Mouse (Mus musculus) cerebellum, postnatal 4 days (tissue): ENCODE results near the gene Rspo4.

Experiments
- DNase-seq, 2 experiments: peaks; one replicate each; pipeline ENCODE4 v3.0.0; 2022; ENCODE audit warnings: low spot score in 2 of 2, mixed read lengths in 1 of 2

Rspo4 gene

DNA sequence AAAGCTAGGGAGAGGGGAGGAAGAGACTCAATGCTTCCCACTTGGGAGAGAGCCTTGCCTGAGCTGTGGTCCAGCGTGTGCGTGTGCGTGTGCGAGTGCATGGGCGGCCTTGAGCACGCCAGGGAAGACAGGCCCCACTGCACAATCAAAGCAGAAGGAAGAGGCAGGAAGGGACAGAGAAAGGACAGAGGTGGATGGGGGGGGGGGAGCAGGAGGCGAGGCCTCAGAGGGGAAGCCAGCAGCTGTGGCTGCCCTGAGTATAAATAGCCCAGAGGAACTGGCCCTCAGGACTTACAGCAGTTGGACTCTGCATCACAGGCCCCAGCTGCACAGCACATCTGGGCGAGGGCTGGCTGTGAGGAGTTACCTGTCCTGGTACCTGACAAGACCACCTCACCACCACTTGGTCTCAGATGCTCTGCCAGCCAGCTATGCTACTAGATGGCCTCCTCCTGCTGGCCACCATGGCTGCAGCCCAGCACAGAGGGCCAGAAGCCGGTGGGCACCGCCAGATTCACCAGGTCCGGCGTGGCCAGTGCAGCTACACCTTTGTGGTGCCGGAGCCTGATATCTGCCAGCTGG, 68.3 kb downstream of the Rspo4 start, which contains the start of gene Angpt4:
Gene Angpt4 (plus strand): TSS at position 292 of the 582 bp plus-strand sequence.
- DNase-seq: no peak

DNA sequence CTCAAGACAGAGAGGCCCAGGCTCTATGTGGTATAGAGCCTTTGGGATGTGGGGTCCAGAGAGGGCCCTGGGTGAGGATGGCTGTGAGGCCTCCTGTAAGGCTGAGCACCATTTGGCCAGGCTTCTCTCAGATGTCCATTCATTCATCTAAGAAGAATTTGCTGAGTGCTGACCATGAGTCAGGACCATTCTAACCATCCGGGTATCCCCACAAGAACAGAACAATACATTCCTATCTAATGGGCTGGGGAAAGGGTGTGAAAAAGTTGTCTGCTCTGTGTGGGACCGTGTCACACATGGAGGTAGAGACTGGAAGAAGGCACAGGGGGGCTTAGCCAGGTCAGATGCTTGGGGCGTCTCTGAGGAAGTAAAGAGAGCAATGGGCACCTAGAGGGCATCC, 69.0 kb downstream of the Rspo4 start:
- no peak for DNase-seq

DNA sequence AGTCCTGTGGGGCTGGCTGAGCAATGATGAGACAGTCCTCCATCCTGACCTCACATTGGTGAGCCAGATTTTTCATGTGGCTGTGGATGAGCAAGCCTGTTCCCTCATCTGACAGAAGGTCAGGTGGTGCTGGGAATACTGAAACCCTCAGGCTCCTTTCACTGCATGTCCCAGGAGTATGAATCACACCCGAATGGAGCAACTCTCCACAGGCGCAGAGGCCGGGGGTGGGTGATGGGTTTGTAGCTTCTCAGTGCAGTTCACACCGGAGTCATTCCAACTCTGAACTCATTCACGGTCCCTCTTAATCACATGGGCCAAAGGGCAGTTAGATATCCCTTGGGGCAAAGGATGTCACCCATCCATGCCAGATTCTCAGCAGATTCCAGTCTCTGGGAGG, 71.4 kb downstream of the Rspo4 start:
- no peak for DNase-seq

DNA sequence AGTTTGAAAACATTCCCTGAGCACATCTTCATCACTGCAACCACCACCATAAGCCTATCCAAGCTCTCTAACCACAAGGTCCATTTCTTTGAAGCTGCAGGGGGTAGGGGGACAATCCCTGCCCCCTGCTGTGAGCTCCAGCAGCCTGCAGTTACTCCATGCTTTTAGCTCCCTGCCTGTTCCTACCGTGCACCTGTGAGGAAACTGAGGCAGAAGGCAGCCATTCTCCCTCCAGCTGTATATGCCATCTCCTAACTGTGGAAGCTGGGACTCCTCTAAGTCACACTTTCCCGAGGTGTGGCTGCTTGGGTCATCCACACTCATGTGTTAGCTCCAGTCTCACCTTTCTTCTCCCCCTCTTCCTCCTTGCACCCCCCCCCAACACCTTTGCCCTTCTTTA, 72.4 kb downstream of the Rspo4 start:
- DNase-seq: no peak

DNA sequence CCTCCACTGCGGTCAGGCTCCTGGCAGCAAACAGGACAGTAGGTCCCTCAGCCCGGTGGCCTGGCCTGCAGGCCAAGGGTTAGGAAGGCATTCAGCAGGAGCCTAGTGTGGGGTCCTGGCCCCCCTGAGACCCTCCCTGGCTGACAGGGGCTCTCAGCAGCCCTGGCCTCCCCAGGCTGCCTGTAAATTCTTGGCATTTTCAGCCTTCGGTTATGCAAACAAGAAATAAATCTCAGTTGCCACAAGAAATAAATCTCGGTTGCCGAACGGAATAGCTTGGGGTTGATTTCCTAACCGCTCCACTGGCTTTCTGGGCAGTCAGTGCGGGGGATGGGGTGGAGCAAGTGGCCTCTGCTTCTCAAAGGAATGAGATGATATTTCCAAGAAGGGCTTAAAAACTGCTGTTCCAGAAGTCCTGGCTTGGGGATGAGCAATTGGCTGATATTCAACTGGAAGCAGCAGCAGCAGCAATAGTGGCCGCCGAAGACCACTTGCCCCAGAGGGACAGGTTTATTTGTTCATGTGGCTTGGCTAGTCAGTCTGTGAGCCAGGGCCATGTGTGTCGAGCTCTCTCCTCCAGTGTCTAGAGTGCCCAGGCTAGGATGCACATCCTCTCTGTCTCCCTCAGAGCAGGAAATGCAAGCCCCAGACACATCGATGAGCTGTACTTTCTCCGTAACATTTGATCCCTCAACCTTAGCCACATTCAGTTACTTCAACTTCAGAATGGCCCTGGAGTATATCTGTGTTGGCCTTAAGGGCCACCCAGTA, 73.5 kb downstream of the Rspo4 start:
- no peak for DNase-seq

DNA sequence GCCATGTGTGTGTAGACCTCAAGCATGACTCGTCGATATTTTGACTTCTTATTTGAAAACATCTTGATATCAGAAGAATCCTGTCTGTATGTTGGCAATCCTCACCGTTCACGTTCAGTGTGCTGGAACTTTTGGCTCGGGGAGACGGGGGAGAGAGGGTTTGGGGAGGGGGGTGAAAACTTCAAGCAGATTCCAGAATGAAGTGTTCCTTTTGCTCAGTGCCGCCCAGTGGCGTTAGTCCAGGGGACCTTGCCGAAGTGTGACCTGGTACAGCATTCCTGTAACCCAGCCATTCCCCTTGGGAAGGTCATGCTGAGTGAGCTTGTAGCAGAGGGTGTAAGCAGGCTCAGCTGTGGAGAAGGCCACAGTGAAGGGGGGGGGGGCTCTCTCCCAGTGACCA, 76.4 kb downstream of the Rspo4 start:
- DNase-seq: no peak

DNA sequence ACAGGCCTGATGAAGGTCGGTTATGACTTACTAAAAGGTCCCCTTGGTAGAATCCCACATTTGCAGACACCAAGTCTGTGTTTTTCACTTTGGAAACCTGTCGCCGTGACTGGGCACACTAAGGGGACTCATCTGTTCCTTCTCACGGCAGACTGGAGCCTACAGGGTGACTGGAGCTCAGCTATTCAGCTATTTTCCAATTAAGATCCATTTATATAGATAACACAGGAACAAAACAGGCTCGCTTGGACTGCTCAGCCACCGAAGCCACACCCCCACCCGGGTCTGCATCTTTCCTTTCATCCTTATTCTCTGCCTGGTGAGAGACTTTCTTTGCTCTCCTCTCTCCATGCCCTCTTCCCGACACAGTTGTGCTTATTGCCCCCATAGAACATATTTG, 78.3 kb downstream of the Rspo4 start:
- DNase-seq: no peak

DNA sequence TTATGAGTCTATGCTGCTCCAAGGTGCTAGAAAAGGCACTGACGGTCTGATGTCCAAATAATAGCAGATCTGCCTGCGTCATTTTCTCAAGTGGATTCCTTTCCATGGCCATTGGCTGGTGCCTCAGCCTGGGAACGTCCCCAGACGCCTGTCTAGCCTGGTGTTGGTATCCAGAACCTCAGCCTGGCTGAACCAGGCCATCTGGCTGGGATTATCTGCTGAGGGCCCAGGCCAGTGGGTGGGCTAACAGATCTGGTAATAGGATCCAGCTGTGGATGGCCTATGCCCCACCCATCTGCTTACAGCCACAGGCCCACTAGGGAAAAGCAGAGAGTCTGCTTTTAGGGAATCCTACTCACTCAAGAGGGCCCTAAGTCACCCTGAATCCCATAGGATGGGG, 78.9 kb downstream of the Rspo4 start:
- DNase-seq: no peak
